Mouse (Mus musculus) midbrain, embryonic 11.5 days (tissue): Measurements from ENCODE around the gene Gabpb1. TPM values are rescaled to one million over a fixed set of nuclear protein-coding genes. Genes with fewer than 3 reads are reported as not detected.

Experiments
- ATAC-seq: fragments of 200-750 bp; cut with Nextera tagmentation; 2 replicates; pipeline ENCODE4 v1.8.0; 2017; ENCODE audit warnings: moderate TSS enrichment, moderate library complexity; ENCODE audit not compliant: low FRiP score
- DNase-seq: peaks from one replicate; pipeline ENCODE4 v3.0.0; 2015; ENCODE audit warnings: low spot score; ENCODE audit errors: missing footprints
- H3K27ac ChIP-seq: fragments of 300-500 bp; sonication (generic); 2 replicates; pipeline ENCODE4 v1.5.1; 2014; ENCODE audit warnings: low read depth, low read length
- H3K27me3 ChIP-seq: fragments of 300-500 bp; sonication (generic); 2 replicates; pipeline ENCODE4 v1.6.1; 2014; ENCODE audit warnings: mild to moderate bottlenecking, low read length, moderate library complexity, mixed read lengths; ENCODE audit not compliant: control insufficient read depth, insufficient read depth
- H3K36me3 ChIP-seq: fragments of 300-500 bp; sonication (generic); 2 replicates; pipeline ENCODE4 v1.6.1; 2014; ENCODE audit warnings: mild to moderate bottlenecking, low read length, moderate library complexity, mixed read lengths; ENCODE audit not compliant: control insufficient read depth, insufficient read depth
- H3K4me1 ChIP-seq: fragments of 300-500 bp; sonication (generic); 2 replicates; pipeline ENCODE4 v1.6.1; 2014; ENCODE audit warnings: low read length; ENCODE audit not compliant: control insufficient read depth, insufficient read depth
- H3K4me2 ChIP-seq: fragments of 300-500 bp; sonication (generic); 2 replicates; pipeline ENCODE4 v1.6.1; 2014; ENCODE audit warnings: mild to moderate bottlenecking, moderate library complexity
- H3K4me3 ChIP-seq: fragments of 300-500 bp; sonication (generic); 2 replicates; pipeline ENCODE4 v1.5.1; 2014; ENCODE audit warnings: low read depth, low read length
- H3K9ac ChIP-seq: fragments of 300-500 bp; sonication (generic); 2 replicates; pipeline ENCODE4 v1.6.1; 2014; ENCODE audit warnings: low read length
- H3K9me3 ChIP-seq: fragments of 300-500 bp; sonication (generic); 2 replicates; pipeline ENCODE4 v1.6.1; 2016; ENCODE audit warnings: low read length; ENCODE audit not compliant: control insufficient read depth
- WGBS: fragments of 180-500 bp; shearing (Covaris S2); extraction: QIAGEN DNeasy Blood & Tissue Kit; methylation state at CpG from one replicate; pipeline ENCODE4 v1.1.7; 2014; 5-methylcytosine and 5-hydroxymethylcytosine counted together
- polyA plus RNA-seq: library from polyadenylated mRNA; unstranded; fragments of >200 nt; fragmentation: Nextera tagmentation; extraction: Ambion mirVana; gene quantifications from 2 replicates; pipeline ENCODE4 v1.2.1, GENCODE M21; 2014

The Gabpb1 gene
- polyA plus RNA-seq, 1 experiment from 2014 or later: 88.4 TPM

- Histone ChIP-seq H3K4me3 (no peak overlapping the region), H3K27me3 (no peaks in the 10 kb centered on the region), H3K9me3 (no peaks in the 10 kb centered on the region), H3K36me3 (peaks cover 12% of the 10 kb centered on the region; the same call in 1 of the 2 replicates), H3K4me1 (no peaks in the 10 kb centered on the region), H3K9ac (no peak overlapping the region), H3K27ac (no peak overlapping the region), H3K4me2 (no peak overlapping the region)
- no peak for ATAC-seq
- WGBS: 83% methylated on average over 4 of the region's 4 CpGs
- no peak for DNase-seq
These were observed 23.2 kb downstream of the Gabpb1 start for GRCm38 (mm10) chr2:126652929-126653328.

GRCm38 (mm10) chr2:126647762-126648161, 28.4 kb downstream of the Gabpb1 start:
- H3K9ac ChIP-seq: no peak overlapping the region
- no peak overlapping the region for H3K4me3 ChIP-seq
- peaks cover 14% of the 10 kb centered on the region; the same call in 1 of the 2 replicates for H3K36me3 ChIP-seq
- no peak overlapping the region for H3K27ac ChIP-seq
- no peaks in the 10 kb centered on the region for H3K27me3 ChIP-seq
- no peaks in the 10 kb centered on the region for H3K4me1 ChIP-seq
- H3K9me3 ChIP-seq: no peaks in the 10 kb centered on the region
- H3K4me2 ChIP-seq: no peak overlapping the region
- ATAC-seq (no peak), DNase-seq (no peak)
- WGBS: 93% methylated on average over 3 of the region's 3 CpGs

DNA sequence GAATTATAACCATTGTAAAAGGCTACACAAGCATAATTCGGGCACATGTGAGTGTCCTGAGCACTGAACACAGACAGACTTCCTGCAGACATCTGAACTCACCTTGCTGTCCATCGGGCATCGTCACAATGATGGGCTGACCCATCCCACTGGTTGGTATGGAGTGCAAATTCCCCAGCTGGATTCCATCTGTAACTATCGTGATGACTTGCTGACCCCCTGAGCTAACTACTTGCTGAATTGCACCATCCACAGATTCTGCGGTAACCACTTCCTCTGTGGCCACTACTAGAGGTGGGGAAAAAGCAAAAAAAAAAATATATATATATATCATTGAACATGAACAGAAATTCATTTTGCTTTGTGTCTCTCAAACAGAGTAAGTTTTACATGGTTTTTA, 29.7 kb downstream of the Gabpb1 start:
- Histone ChIP-seq H3K27me3 (no peaks in the 10 kb centered on the region), H3K4me2 (no peak overlapping the region), H3K4me1 (no peaks in the 10 kb centered on the region), H3K36me3 (peaks cover 14% of the 10 kb centered on the region; the same call in 1 of the 2 replicates), H3K9ac (no peak overlapping the region), H3K27ac (no peak overlapping the region), H3K4me3 (no peak overlapping the region), H3K9me3 (no peaks in the 10 kb centered on the region)
- DNase-seq (no peak), ATAC-seq (no peak)
- 98% methylated on average over 5 of the region's 5 CpGs for WGBS

DNA sequence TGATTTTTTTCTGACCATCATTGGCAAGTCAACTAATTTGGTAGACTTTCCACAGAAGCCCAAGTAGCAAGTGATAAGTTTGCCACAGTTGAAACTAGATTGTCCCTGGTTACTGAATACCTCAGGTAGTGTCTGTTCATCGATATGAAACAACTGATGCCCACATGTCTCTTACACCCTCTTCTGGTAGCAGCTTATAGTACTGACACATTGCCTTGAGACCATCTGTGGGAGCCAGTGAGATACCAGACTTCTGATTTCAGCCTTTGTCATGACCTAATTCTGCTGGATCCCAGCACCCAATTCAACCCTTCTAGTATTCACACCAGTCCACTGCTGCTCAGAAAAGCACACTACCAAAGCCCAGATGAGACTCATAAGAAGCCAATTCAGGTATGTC, 31.4 kb downstream of the Gabpb1 start:
- Histone ChIP-seq H3K4me2 (no peak overlapping the region), H3K27ac (no peak overlapping the region), H3K9ac (no peak overlapping the region), H3K4me1 (no peaks in the 10 kb centered on the region), H3K9me3 (no peaks in the 10 kb centered on the region), H3K4me3 (no peak overlapping the region), H3K27me3 (no peaks in the 10 kb centered on the region), H3K36me3 (peaks cover 23% of the 10 kb centered on the region; the same call in 1 of the 2 replicates)
- 100% methylated on average over 1 of the region's 1 CpGs for WGBS
- DNase-seq (no peak), ATAC-seq (no peak)

DNA sequence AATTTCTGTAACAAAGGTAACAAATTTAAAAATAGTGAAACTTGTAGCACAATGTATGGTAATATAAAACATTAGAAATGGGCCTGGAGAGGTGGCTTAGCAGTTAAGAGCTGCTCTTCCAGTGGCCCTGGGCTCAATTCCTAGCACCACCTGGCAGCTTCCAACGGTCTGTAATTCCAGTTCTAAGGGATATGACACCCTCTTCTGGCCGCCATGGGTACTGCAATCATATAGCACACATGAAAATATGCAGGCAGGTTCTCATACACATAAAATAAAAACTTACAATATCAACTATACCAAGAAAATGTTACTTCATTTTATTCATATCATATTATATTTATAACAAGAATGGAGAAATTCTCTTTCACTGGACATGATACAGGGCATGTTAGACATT, 35.8 kb downstream of the Gabpb1 start:
- WGBS: 92% methylated on average over 2 of the region's 2 CpGs
- Histone ChIP-seq H3K27ac (no peak overlapping the region), H3K4me1 (no peaks in the 10 kb centered on the region), H3K9ac (no peak overlapping the region), H3K36me3 (peaks cover 13% of the 10 kb centered on the region; the same call in 1 of the 2 replicates), H3K4me2 (no peak overlapping the region), H3K27me3 (no peaks in the 10 kb centered on the region), H3K4me3 (no peak overlapping the region), H3K9me3 (no peaks in the 10 kb centered on the region)
- no peak for ATAC-seq
- no peak for DNase-seq

DNA sequence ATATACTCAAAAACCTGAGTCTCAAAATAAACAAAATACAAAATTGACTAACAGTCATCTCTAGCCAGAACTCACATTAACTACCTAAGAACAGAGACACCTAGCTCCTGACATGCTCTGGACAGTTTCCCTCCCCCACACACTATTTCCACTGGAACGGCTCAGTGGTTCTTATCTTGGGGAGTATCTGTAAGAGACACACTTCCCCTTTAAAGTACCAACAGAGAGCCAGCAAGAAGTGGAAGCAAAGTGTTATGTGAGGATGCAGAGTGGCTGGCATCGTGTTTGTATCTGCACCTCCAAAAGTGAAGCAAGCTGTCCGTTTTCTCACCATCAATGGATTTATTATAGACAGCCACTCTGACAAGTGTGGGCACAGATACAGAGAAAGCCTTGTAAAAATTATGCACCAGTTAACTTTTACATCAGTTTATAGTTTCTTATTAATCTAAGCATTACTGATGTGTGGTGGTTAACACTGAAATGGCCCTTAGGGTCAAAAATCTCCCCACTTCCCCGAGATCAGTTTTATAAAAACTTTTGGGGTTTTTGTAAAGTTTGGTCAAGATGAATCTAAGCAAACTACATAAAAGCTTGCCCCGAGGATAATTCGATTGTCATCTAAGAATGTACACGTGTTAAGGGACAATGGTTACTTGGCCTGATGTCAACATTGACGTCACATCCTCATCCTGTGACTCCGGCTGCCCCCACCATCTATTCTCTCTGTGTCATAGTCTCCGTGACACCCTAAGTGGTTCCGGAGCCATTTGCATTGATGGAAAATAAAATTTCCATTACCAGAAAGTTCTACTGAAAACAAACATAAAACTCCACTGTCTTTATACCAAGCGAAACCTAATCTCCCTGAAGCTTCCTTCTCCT, 40.0 kb downstream of the Gabpb1 start:
- H3K9ac ChIP-seq: no peak overlapping the region
- no peak for DNase-seq

GRCm38 (mm10) chr2:126633165-126633564, 43.0 kb downstream of the Gabpb1 start:
- Histone ChIP-seq H3K27me3 (no peaks in the 10 kb centered on the region), H3K27ac (no peak overlapping the region), H3K4me1 (no peaks in the 10 kb centered on the region), H3K9ac (no peak overlapping the region), H3K9me3 (no peaks in the 10 kb centered on the region), H3K4me2 (no peak overlapping the region), H3K4me3 (no peak overlapping the region), H3K36me3 (no peaks in the 10 kb centered on the region; the same call in 1 of the 2 replicates)
- WGBS: 95% methylated on average over 2 of the region's 2 CpGs
- ATAC-seq (no peak), DNase-seq (no peak)

More for the DNA sequence above, 40.0 kb downstream of the Gabpb1 start:
- H3K36me3 ChIP-seq: peaks cover 10% of the 10 kb centered on the region; the same call in 1 of the 2 replicates
- H3K9me3 ChIP-seq: no peaks in the 10 kb centered on the region
- 85% methylated on average over 12 of the region's 12 CpGs for WGBS
- H3K27me3 ChIP-seq: no peaks in the 10 kb centered on the region
- no peak overlapping the region for H3K4me3 ChIP-seq
- H3K4me2 ChIP-seq: no peak overlapping the region
- no peak overlapping the region for H3K27ac ChIP-seq
- H3K4me1 ChIP-seq: no peaks in the 10 kb centered on the region
- no peak for ATAC-seq

GRCm38 (mm10) chr2:126628455-126628995, 47.6 kb downstream of the Gabpb1 start:
- no peak overlapping the region for H3K4me2 ChIP-seq
- H3K27ac ChIP-seq: no peak overlapping the region
- no peak overlapping the region for H3K4me3 ChIP-seq
- H3K4me1 ChIP-seq: no peaks in the 10 kb centered on the region
- H3K9ac ChIP-seq: no peak overlapping the region
- H3K27me3 ChIP-seq: no peaks in the 10 kb centered on the region
- DNase-seq (no peak), ATAC-seq (no peak)
- H3K36me3 ChIP-seq: no peaks in the 10 kb centered on the region; the same call in 1 of the 2 replicates
- 91% methylated on average over 9 of the region's 9 CpGs for WGBS
- no peaks in the 10 kb centered on the region for H3K9me3 ChIP-seq

DNA sequence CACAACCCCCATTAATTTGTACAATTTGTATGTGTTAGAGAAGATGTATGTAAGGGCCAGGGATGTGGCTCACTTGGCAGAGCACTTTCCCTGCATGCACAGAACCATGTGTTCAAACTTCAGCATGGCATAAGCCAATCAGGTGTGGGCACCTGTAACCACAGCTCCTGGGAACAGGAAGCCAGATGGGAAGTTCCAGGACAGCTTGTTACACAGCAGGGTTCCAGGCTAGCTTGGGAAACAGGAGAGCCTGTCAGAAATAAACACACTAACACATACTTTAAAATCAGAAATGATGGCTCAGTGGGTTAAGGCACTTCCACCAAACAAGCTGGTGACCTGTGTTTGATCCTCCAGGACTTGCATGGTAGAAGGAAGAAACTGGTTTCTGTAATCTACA, 53.0 kb downstream of the Gabpb1 start:
- ATAC-seq: no peak
- no peak overlapping the region for H3K4me2 ChIP-seq
- no peaks in the 10 kb centered on the region for H3K27me3 ChIP-seq
- H3K27ac ChIP-seq: no peak overlapping the region
- no peaks in the 10 kb centered on the region for H3K36me3 ChIP-seq
- no peaks in the 10 kb centered on the region for H3K9me3 ChIP-seq
- H3K4me1 ChIP-seq: no peaks in the 10 kb centered on the region
- no peak overlapping the region for H3K9ac ChIP-seq
- no peak for DNase-seq
- no peak overlapping the region for H3K4me3 ChIP-seq
